Mouse (Mus musculus): ENCODE measurements around the gene Otub1.

DNA sequence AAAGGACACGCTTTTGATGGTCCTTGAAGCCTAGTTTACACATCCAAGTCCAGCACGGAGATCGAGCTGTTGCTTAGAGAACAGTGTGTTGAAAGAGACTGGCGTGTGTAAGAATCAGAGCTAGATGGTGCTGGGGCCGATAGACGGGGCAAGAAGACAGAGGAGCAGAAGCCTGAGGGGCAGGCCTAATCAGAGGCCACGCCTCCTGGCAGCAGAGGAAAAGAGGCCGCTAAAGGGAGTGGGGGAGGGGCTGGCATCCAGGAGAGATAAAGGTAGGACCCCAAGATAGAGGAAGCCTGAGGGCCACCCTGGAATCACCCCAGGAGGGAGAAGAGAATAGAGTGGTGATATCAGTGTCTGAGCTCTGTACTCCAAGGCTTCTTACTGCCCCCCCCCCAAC, 34.7 kb downstream of the Otub1 start:
- TF ChIP-seq POLR2A (IDR thresholded peaks at IDR 0.05; ENCODE audit: control insufficient read depth, extremely low read depth, insufficient read depth, low read length, poor library complexity) (no peak), CTCF (IDR thresholded peaks at IDR 0.05; ENCODE audit: borderline replicate concordance, control insufficient read depth, extremely low read depth, insufficient read depth, low read length, poor library complexity) (no peak)

Measured in thymus, adult 2 months (tissue).